ENCODE assay signal across 34 mouse cellular contexts in genomic region chr4:144408290-144408689, GRCm38 (mm10). TPM values are rescaled to one million over a fixed set of nuclear protein-coding genes. Genes with fewer than 3 reads are reported as not detected.
"Had no signal": no experiment of that assay in that cellular context is flagged by ENCODE, and none has a peak within 500 bp of the region (broad histone marks: within the 10 kb centered on the region; RNA-seq: fewer than 3 reads in every experiment).

Gene Pramef12, minus strand, starts transcription at chr4:144408464.

- DNase-seq: gastrocnemius, adult 2 months; gastrocnemius, postnatal 10 days; gastrocnemius, postnatal 25 days; heart, adult 18-20 months; heart, postnatal 10 days; kidney, adult 11 months; kidney, adult 2 months; kidney, adult 9 months; kidney, postnatal 14 days; kidney, postnatal 36 days; layer of hippocampus, adult 9-11 months; layer of hippocampus, postnatal 36 days; left cerebral cortex, postnatal 4 days had no signal

- ATAC-seq: hindbrain, postnatal 0 days; intestine, embryonic 16.5 days; liver, embryonic 12.5 days had no signal

RNA-seq across cellular contexts. Expression of gene Pramef12, which starts in this region (rescaled TPM):
- total RNA-seq: gastrocnemius, adult 2 months; gastrocnemius, postnatal 10 days; gastrocnemius, postnatal 25 days; gastrocnemius, postnatal 4 days; granulocyte monocyte progenitor cell, adult 5-6 weeks; heart, adult 18-20 months; heart, adult 8-10 months; heart, postnatal 10 days; heart, postnatal 25 days; hematopoietic stem cell, adult 5-6 weeks; hindbrain, postnatal 0 days; layer of hippocampus, adult 18-20 months; layer of hippocampus, adult 8-10 months; layer of hippocampus, postnatal 14 days; layer of hippocampus, postnatal 36 days; left cerebral cortex, adult 18-20 months; left cerebral cortex, adult 8-10 months; left cerebral cortex, postnatal 10 days; left cerebral cortex, postnatal 25 days; left cerebral cortex, postnatal 4 days; liver, adult 2 months had no signal
- polyA plus RNA-seq: heart, embryonic 14.5 days; hindbrain, embryonic 13.5 days; hindbrain, embryonic 15.5 days; hindbrain, postnatal 0 days; intestine, embryonic 14.5 days; intestine, embryonic 16.5 days; liver, adult 2 months; liver, embryonic 12.5 days; liver, embryonic 14.5 days had no signal
